Mouse (Mus musculus) lung, adult 2 months (tissue): ENCODE measurements around the gene Tfb2m.

Source experiments
- CTCF ChIP-seq: fragments of 200-500 bp; IDR thresholded peaks from 2 replicates; pipeline ENCODE4 v1.5.1; 2011; ENCODE audit warnings: mild to moderate bottlenecking, low read length, control low read depth; ENCODE audit not compliant: insufficient read depth
- POLR2A ChIP-seq: fragments of 200-500 bp; IDR thresholded peaks from 2 replicates; pipeline ENCODE4 v1.6.1; 2011; ENCODE audit warnings: low read depth, mild to moderate bottlenecking, control low read depth, low read length, borderline replicate concordance; ENCODE audit errors: extremely low read depth

DNA sequence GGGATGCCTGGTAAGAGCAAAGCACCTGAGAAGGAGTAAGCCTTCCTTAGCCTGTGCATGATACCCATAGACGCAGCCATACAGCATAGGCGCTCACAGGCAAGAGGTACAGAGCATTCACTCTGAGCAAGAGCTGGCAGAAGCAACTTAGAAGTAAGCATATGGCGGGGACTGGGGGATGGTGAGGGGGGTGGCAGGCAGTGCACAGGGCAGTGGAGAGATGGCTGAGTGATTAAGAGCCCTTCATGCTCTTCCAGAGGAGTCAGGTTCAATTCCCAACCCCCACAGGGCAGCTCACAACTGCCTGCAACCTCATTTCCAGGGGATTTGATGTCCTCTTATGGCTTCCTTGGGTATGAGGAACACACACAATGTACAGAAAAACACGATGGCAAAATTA lies 17.1 kb upstream of the Tfb2m start:
- TF ChIP-seq CTCF (no peak), POLR2A (no peak)
